Mouse (Mus musculus): ENCODE data around the gene Veph1. TPM values are rescaled to one million over a fixed set of nuclear protein-coding genes. Genes with fewer than 3 reads are reported as not detected.

Veph1 gene
- polyA plus RNA-seq, 1 experiment from 2014 or later = 1.0 TPM

GRCm38 (mm10) chr3:66213524-66213923 lies 83.1 kb downstream of the Veph1 start:
- Histone ChIP-seq H3K27ac (no peak overlapping the region), H3K9me3 (replicated peaks) (no peaks in the 10 kb centered on the region), H3K4me3 (no peak overlapping the region), H3K27me3 (ENCODE audit: low read depth, poor library complexity, severe bottlenecking) (no peaks in the 10 kb centered on the region), H3K36me3 (no peaks in the 10 kb centered on the region), H3K4me1 (0 out of 2 replicates have a peak, but pooled peaks cover 6% of the 10 kb centered on the region)
- DNase-seq (ENCODE audit: low spot score) = no peak
- 94% methylated on average over 1 of the region's 1 CpGs for WGBS

- Histone ChIP-seq H3K27me3 (ENCODE audit: low read depth, poor library complexity, severe bottlenecking) (no peaks in the 10 kb centered on the region), H3K4me1 (no peaks in the 10 kb centered on the region), H3K27ac (no peak overlapping the region), H3K36me3 (no peaks in the 10 kb centered on the region), H3K4me3 (no peak overlapping the region), H3K9me3 (replicated peaks) (no peaks in the 10 kb centered on the region)
- no peak for DNase-seq (ENCODE audit: low spot score)
- WGBS = 84% methylated on average over 4 of the region's 4 CpGs
Observed at GRCm38 (mm10) chr3:66208836-66209573, 87.6 kb downstream of the Veph1 start.

GRCm38 (mm10) chr3:66193910-66194562 lies 102.6 kb downstream of the Veph1 start:
- DNase-seq (ENCODE audit: low spot score) = no peak
- no peaks in the 10 kb centered on the region for H3K4me1 ChIP-seq
- H3K9me3 ChIP-seq (replicated peaks) = no peaks in the 10 kb centered on the region
- H3K4me3 ChIP-seq = no peak overlapping the region
- 85% methylated on average over 3 of the region's 3 CpGs for WGBS
- H3K27ac ChIP-seq = no peak overlapping the region
- no peaks in the 10 kb centered on the region for H3K36me3 ChIP-seq
- H3K27me3 ChIP-seq (ENCODE audit: low read depth, poor library complexity, severe bottlenecking) = no peaks in the 10 kb centered on the region

- no peak overlapping the region for H3K4me3 ChIP-seq
- WGBS = 81% methylated on average over 2 of the region's 2 CpGs
- H3K9me3 ChIP-seq (replicated peaks) = no peaks in the 10 kb centered on the region
- H3K27ac ChIP-seq = no peak overlapping the region
- no peaks in the 10 kb centered on the region for H3K27me3 ChIP-seq (ENCODE audit: low read depth, poor library complexity, severe bottlenecking)
- DNase-seq (ENCODE audit: low spot score) = no peak
- no peaks in the 10 kb centered on the region for H3K36me3 ChIP-seq
- H3K4me1 ChIP-seq = no peaks in the 10 kb centered on the region
Observed at GRCm38 (mm10) chr3:66179647-66180046, 117.0 kb downstream of the Veph1 start.

- Histone ChIP-seq H3K27ac (no peak overlapping the region), H3K4me3 (no peak overlapping the region), H3K27me3 (ENCODE audit: low read depth, poor library complexity, severe bottlenecking) (no peaks in the 10 kb centered on the region), H3K4me1 (no peaks in the 10 kb centered on the region; the same call in 1 of the 2 replicates), H3K9me3 (replicated peaks) (no peaks in the 10 kb centered on the region), H3K36me3 (no peaks in the 10 kb centered on the region)
- no peak for DNase-seq (ENCODE audit: low spot score)
- 91% methylated on average over 5 of the region's 5 CpGs for WGBS
Observed at GRCm38 (mm10) chr3:66172907-66173306, 123.7 kb downstream of the Veph1 start.

- WGBS = 80% methylated on average over 3 of the region's 3 CpGs
- H3K9me3 ChIP-seq (replicated peaks) = no peaks in the 10 kb centered on the region
- H3K36me3 ChIP-seq = no peaks in the 10 kb centered on the region
- no peak overlapping the region for H3K4me3 ChIP-seq
- DNase-seq (ENCODE audit: low spot score) = no peak
- no peak overlapping the region for H3K27ac ChIP-seq
- H3K4me1 ChIP-seq = peaks cover 21% of the 10 kb centered on the region
- H3K27me3 ChIP-seq (ENCODE audit: low read depth, poor library complexity, severe bottlenecking) = no peaks in the 10 kb centered on the region
Observed at GRCm38 (mm10) chr3:66169873-66170538, 126.6 kb downstream of the Veph1 start.

- peak overlapping the region; percentile 81 for H3K27ac ChIP-seq
- H3K36me3 ChIP-seq = no peaks in the 10 kb centered on the region
- peak; percentile 58 for DNase-seq (ENCODE audit: low spot score)
- H3K4me1 ChIP-seq = peaks cover 38% of the 10 kb centered on the region
- H3K4me3 ChIP-seq = 0 out of 2 replicates have a peak overlapping the region, but pooled peaks have one; percentile 6
- H3K9me3 ChIP-seq (replicated peaks) = no peaks in the 10 kb centered on the region
- no peaks in the 10 kb centered on the region for H3K27me3 ChIP-seq (ENCODE audit: low read depth, poor library complexity, severe bottlenecking)
- WGBS = 43% methylated on average over 6 of the region's 6 CpGs
Observed at GRCm38 (mm10) chr3:66166606-66167290, 129.9 kb downstream of the Veph1 start.

GRCm38 (mm10) chr3:66165026-66165425 lies 131.6 kb downstream of the Veph1 start:
- Histone ChIP-seq H3K4me1 (peaks cover 38% of the 10 kb centered on the region), H3K4me3 (no peak overlapping the region), H3K27me3 (ENCODE audit: low read depth, poor library complexity, severe bottlenecking) (no peaks in the 10 kb centered on the region), H3K9me3 (replicated peaks) (no peaks in the 10 kb centered on the region), H3K36me3 (no peaks in the 10 kb centered on the region), H3K27ac (no peak overlapping the region)
- WGBS = 84% methylated on average over 5 of the region's 5 CpGs
- no peak for DNase-seq (ENCODE audit: low spot score)

- H3K4me1 ChIP-seq = peaks cover 38% of the 10 kb centered on the region
- no peak for DNase-seq (ENCODE audit: low spot score)
- H3K36me3 ChIP-seq = no peaks in the 10 kb centered on the region
- no peak overlapping the region for H3K27ac ChIP-seq
- WGBS = 71% methylated on average over 3 of the region's 3 CpGs
- no peaks in the 10 kb centered on the region for H3K9me3 ChIP-seq (replicated peaks)
- H3K27me3 ChIP-seq (ENCODE audit: low read depth, poor library complexity, severe bottlenecking) = no peaks in the 10 kb centered on the region
- H3K4me3 ChIP-seq = no peak overlapping the region
Observed at GRCm38 (mm10) chr3:66164585-66164984, 132.1 kb downstream of the Veph1 start.

- Histone ChIP-seq H3K4me1 (peaks cover 37% of the 10 kb centered on the region), H3K9me3 (replicated peaks) (no peaks in the 10 kb centered on the region), H3K4me3 (no peak overlapping the region), H3K27me3 (ENCODE audit: low read depth, poor library complexity, severe bottlenecking) (no peaks in the 10 kb centered on the region), H3K27ac (no peak overlapping the region), H3K36me3 (no peaks in the 10 kb centered on the region)
- DNase-seq (ENCODE audit: low spot score) = no peak
- WGBS = 75% methylated on average over 6 of the region's 6 CpGs
Observed at GRCm38 (mm10) chr3:66162612-66163011, 134.0 kb downstream of the Veph1 start.

- Histone ChIP-seq H3K36me3 (no peaks in the 10 kb centered on the region), H3K9me3 (replicated peaks) (no peaks in the 10 kb centered on the region), H3K4me1 (peaks cover 4% of the 10 kb centered on the region), H3K27ac (no peak overlapping the region), H3K27me3 (ENCODE audit: low read depth, poor library complexity, severe bottlenecking) (no peaks in the 10 kb centered on the region), H3K4me3 (no peak overlapping the region)
- WGBS = 86% methylated on average over 8 of the region's 8 CpGs
- DNase-seq (ENCODE audit: low spot score) = no peak
Observed at GRCm38 (mm10) chr3:66157947-66158346, 138.7 kb downstream of the Veph1 start.

GRCm38 (mm10) chr3:66137601-66138000 lies 159.0 kb downstream of the Veph1 start:
- H3K9me3 ChIP-seq (replicated peaks) = no peaks in the 10 kb centered on the region
- WGBS = 75% methylated on average over 7 of the region's 7 CpGs

More at GRCm38 (mm10) chr3:66137601-66138000, 159.0 kb downstream of the Veph1 start:
- H3K4me3 ChIP-seq = no peak overlapping the region
- peaks cover under 1% of the 10 kb centered on the region; the same call in 1 of the 2 replicates for H3K4me1 ChIP-seq
- H3K27me3 ChIP-seq (ENCODE audit: low read depth, poor library complexity, severe bottlenecking) = no peaks in the 10 kb centered on the region
- H3K36me3 ChIP-seq = no peaks in the 10 kb centered on the region
- no peak overlapping the region for H3K27ac ChIP-seq
- no peak for DNase-seq (ENCODE audit: low spot score)
